30 mouse cellular contexts compared by ENCODE assay signal in genomic region chr5:146609646-146610045, GRCm38 (mm10). TPM values are rescaled to one million over a fixed set of nuclear protein-coding genes. Genes with fewer than 3 reads are reported as not detected.
DNase-seq lines count a peak whose midpoint lies in the region; ATAC-seq lines count a peak whose summit lies in the region.
"Had no signal": no experiment of that assay in that cellular context is flagged by ENCODE, and none has a peak within 500 bp of the region (broad histone marks: within the 10 kb centered on the region; RNA-seq: fewer than 3 reads in every experiment).

No protein-coding gene starts in this region.

- WGBS in liver, embryonic 11.5 days: 60% methylated on average over 10 of the region's 10 CpGs
- 44% methylated on average over 10 of the region's 10 CpGs for WGBS in neural tube, embryonic 11.5 days
- 54% methylated on average over 10 of the region's 10 CpGs for WGBS in forebrain, embryonic 10.5 days

- no peak overlapping the region for H3K27ac ChIP-seq in liver, embryonic 11.5 days (ENCODE audit: low read depth, low read length)
- H3K27ac ChIP-seq in neural tube, embryonic 11.5 days (ENCODE audit: low read depth, low read length): no peak overlapping the region
- H3K27ac ChIP-seq in forebrain, embryonic 10.5 days: no peak overlapping the region
- H3K27ac ChIP-seq: hindbrain, embryonic 13.5 days; kidney, postnatal 0 days; limb, embryonic 12.5 days; liver, embryonic 13.5 days; midbrain, embryonic 15.5 days had no signal

- H3K27me3 ChIP-seq in liver, embryonic 11.5 days (replicated peaks; ENCODE audit: control insufficient read depth, insufficient read depth, low read length): no peaks in the 10 kb centered on the region
- H3K27me3 ChIP-seq in neural tube, embryonic 11.5 days (ENCODE audit: control insufficient read depth, insufficient read depth, low read length): no peaks in the 10 kb centered on the region
- H3K27me3 ChIP-seq in forebrain, embryonic 10.5 days (ENCODE audit: poor library complexity, severe bottlenecking): no peaks in the 10 kb centered on the region
- H3K27me3 ChIP-seq: heart, embryonic 12.5 days; hindbrain, embryonic 13.5 days; limb, embryonic 12.5 days; liver, embryonic 13.5 days; midbrain, embryonic 15.5 days had no signal

- no peaks in the 10 kb centered on the region for H3K9me3 ChIP-seq in liver, embryonic 11.5 days (ENCODE audit: control insufficient read depth, low read length)
- H3K9me3 ChIP-seq in neural tube, embryonic 11.5 days (ENCODE audit: control insufficient read depth, low read length): no peaks in the 10 kb centered on the region
- H3K9me3 ChIP-seq in forebrain, embryonic 10.5 days: no peaks in the 10 kb centered on the region; the same call in 1 of the 2 replicates
- H3K9me3 ChIP-seq: hindbrain, embryonic 13.5 days; liver, embryonic 13.5 days; midbrain, embryonic 15.5 days had no signal

- no peak overlapping the region for H3K4me2 ChIP-seq in liver, embryonic 11.5 days
- no peak overlapping the region for H3K4me2 ChIP-seq in neural tube, embryonic 11.5 days (ENCODE audit: low read depth)
- H3K4me2 ChIP-seq: heart, embryonic 12.5 days; hindbrain, embryonic 13.5 days; limb, embryonic 12.5 days; liver, embryonic 13.5 days; midbrain, embryonic 15.5 days had no signal

- ATAC-seq in liver, embryonic 11.5 days (replicated peaks; ENCODE audit: low FRiP score): peak; percentile 36; the same call in 1 of the 2 replicates
- ATAC-seq in neural tube, embryonic 11.5 days (ENCODE audit: insufficient read depth, low FRiP score, low TSS enrichment): 0 out of 2 replicates have a peak, but pooled peaks have one; percentile 27
- ATAC-seq: forebrain, postnatal 0 days; inflammation-experienced regulatory T-cells, adult 6 months; midbrain, embryonic 15.5 days had no signal

- no peak overlapping the region for H3K9ac ChIP-seq in liver, embryonic 11.5 days (ENCODE audit: low read depth, low read length)
- no peak overlapping the region for H3K9ac ChIP-seq in neural tube, embryonic 11.5 days (ENCODE audit: low read length)
- H3K9ac ChIP-seq: forebrain, postnatal 0 days; heart, embryonic 12.5 days; hindbrain, embryonic 13.5 days; limb, embryonic 12.5 days; liver, embryonic 13.5 days; midbrain, embryonic 15.5 days had no signal

- no peak overlapping the region for H3K4me3 ChIP-seq in liver, embryonic 11.5 days (ENCODE audit: low read depth, low read length)
- H3K4me3 ChIP-seq in neural tube, embryonic 11.5 days (ENCODE audit: low read depth, low read length): no peak overlapping the region
- H3K4me3 ChIP-seq in forebrain, embryonic 10.5 days: no peak overlapping the region
- H3K4me3 ChIP-seq: heart, embryonic 12.5 days; hindbrain, embryonic 13.5 days; limb, embryonic 12.5 days; liver, embryonic 13.5 days; megakaryocyte, embryonic 14.5 days; midbrain, embryonic 15.5 days; myocyte had no signal

- no peak for DNase-seq in liver, embryonic 11.5 days (ENCODE audit: low spot score)
- DNase-seq in liver (no peak), ES-CJ7 (ENCODE audit: low read depth, low spot score) (peak; percentile 58)
- DNase-seq in embryo, embryonic 10 days (ENCODE audit: low spot score): peak; percentile 43
- peak; percentile 26 for DNase-seq in neural tube, embryonic 11.5 days (ENCODE audit: low spot score)
- no peak for DNase-seq in forebrain, embryonic 10.5 days (ENCODE audit: extremely low spot score, low spot score)
- DNase-seq in cerebellum, adult 11 months: no peak
- DNase-seq: adrenal gland, postnatal 25 days; cerebellum, adult 11-12 months; cerebellum, postnatal 10 days; forebrain, postnatal 0 days; gastrocnemius, postnatal 25 days; heart, adult 18-20 months; heart, postnatal 10 days; kidney, adult 18-20 months; liver, embryonic 13.5 days; lung, adult 2 months; right cerebral cortex, postnatal 14 days; spleen, adult 18-20 months; thymus, postnatal 14 days had no signal

- no peaks in the 10 kb centered on the region; the same call in 1 of the 2 replicates for H3K4me1 ChIP-seq in liver, embryonic 11.5 days (replicated peaks; ENCODE audit: control insufficient read depth, insufficient read depth, low read length)
- H3K4me1 ChIP-seq in neural tube, embryonic 11.5 days (ENCODE audit: control insufficient read depth, insufficient read depth, low read length): no peaks in the 10 kb centered on the region
- H3K4me1 ChIP-seq in forebrain, embryonic 10.5 days: peaks cover 35% of the 10 kb centered on the region
- H3K4me1 ChIP-seq: heart, embryonic 12.5 days; liver, embryonic 13.5 days; megakaryocyte, embryonic 14.5 days; midbrain, embryonic 15.5 days had no signal

- H3K36me3 ChIP-seq in liver, embryonic 11.5 days (ENCODE audit: control insufficient read depth, insufficient read depth, low read length): no peaks in the 10 kb centered on the region
- H3K36me3 ChIP-seq in neural tube, embryonic 11.5 days (ENCODE audit: control insufficient read depth, insufficient read depth, low read length): no peaks in the 10 kb centered on the region
- H3K36me3 ChIP-seq in forebrain, embryonic 10.5 days (replicated peaks): no peaks in the 10 kb centered on the region
- H3K36me3 ChIP-seq: heart, embryonic 12.5 days; hindbrain, embryonic 13.5 days; limb, embryonic 12.5 days; liver, embryonic 13.5 days; midbrain, embryonic 15.5 days had no signal

RNA-seq across cellular contexts. Expression of gene Gpr12, which starts 24.6 kb away (rescaled TPM):
- polyA plus RNA-seq in liver, embryonic 11.5 days (2014; fragmentation: Nextera tagmentation; extraction: Ambion mirVana): 0.37 and 0.43 TPM in 2 replicates
- 1.2 and 1.7 TPM in 2 replicates for polyA plus RNA-seq in neural tube, embryonic 11.5 days (2014; fragmentation: Nextera tagmentation; extraction: Ambion mirVana)
- 0.07 and 0.15 TPM in 2 replicates for polyA plus RNA-seq in forebrain, embryonic 10.5 days (2016; fragmentation: Nextera tagmentation; extraction: Ambion mirVana)
- polyA plus RNA-seq: C2C12; heart, embryonic 12.5 days; inflammation-experienced regulatory T-cells, adult 6 months; lung, adult 2 months; myocyte had no signal

RNA-seq across cellular contexts. Expression of gene Gm3415, which starts 53.7 kb away (rescaled TPM):
- not detected in 2 replicates for polyA plus RNA-seq in liver, embryonic 11.5 days (2014; fragmentation: Nextera tagmentation; extraction: Ambion mirVana)
- polyA plus RNA-seq in neural tube, embryonic 11.5 days (2014; fragmentation: Nextera tagmentation; extraction: Ambion mirVana): not detected in 2 replicates
- polyA plus RNA-seq in forebrain, embryonic 10.5 days (2016; fragmentation: Nextera tagmentation; extraction: Ambion mirVana): not detected in 2 replicates
- polyA plus RNA-seq: C2C12; cortical plate, adult 2 months; forebrain, postnatal 0 days; heart, embryonic 12.5 days; hindbrain, embryonic 13.5 days; inflammation-experienced regulatory T-cells, adult 6 months; kidney, postnatal 0 days; limb, embryonic 12.5 days; liver, embryonic 13.5 days; lung, adult 2 months; midbrain, embryonic 15.5 days; myocyte had no signal

Comparison
In these comparisons a context has a peak if more than half of its experiments do, and no peak if none do; other contexts are left out.
1. DNase-seq: peak in ES-CJ7 (single experiment), embryo, embryonic 10 days (single experiment) and neural tube, embryonic 11.5 days (single experiment); none in liver, embryonic 11.5 days (single experiment), liver (single experiment), forebrain, embryonic 10.5 days (single experiment) and cerebellum, adult 11 months (single experiment).